Mouse (Mus musculus) mouse embryonic stem cell (cell line): ENCODE measurements around the gene Ccdc91.

ENCODE experiments used
- in situ Hi-C, 2 experiments: fragments of 300-500 bp; cut with MboI; formaldehyde crosslinking; loops; 1 replicate in 1 of 2; 3 replicates in 1 of 2; pipeline ENCODE4 v1.14.3; 2019 to 2020; ENCODE audit warnings: low sequenced_read_pairs in 2 of 2, low pct_unique_long_range_greater_than_20kb in 1 of 2, mixed read lengths in 1 of 2; ENCODE audit not compliant: unreplicated experiment in 1 of 2

Gene Ccdc91

DNA sequence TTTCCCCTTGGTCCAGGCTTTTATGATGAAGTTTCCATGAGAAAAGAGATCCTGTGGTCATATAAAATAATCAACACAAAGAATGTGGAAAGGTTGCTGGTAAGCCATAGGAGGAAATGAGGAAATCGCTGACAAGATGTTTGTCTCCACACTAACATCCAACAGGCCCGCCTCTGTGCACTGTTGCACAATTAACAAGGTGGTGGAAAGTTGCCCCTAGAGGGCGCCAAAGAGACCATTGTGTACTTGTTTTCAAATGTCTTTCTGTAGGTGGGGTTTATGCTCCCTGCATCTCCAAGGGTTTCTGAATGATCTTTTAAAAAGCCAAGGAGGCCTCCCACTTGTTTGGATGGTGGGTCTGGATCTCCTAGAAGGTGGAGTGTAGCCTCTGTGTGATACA is 188.7 kb downstream of the Ccdc91 start:
- in situ Hi-C loops: no loop called here

DNA sequence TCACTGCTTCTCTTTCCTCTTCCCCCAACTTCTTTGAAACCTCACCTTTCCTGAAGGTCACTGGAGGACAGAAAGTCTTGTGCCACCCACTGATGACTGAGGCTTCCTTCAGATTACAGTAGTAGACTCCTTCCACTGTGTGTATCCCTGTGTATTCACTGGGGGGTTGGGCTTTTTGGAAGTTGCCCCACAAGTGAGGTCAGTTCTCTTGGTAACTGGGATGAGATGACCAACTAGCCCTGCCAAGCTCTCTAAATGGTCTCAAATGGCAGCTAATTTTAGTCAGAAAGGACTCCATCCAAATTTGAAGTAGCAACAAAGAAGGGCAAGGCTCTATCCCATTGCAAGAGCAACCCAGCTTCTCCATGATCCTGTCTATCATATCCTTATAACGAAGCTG is 195.7 kb downstream of the Ccdc91 start:
- in situ Hi-C loops: no loop called here

DNA sequence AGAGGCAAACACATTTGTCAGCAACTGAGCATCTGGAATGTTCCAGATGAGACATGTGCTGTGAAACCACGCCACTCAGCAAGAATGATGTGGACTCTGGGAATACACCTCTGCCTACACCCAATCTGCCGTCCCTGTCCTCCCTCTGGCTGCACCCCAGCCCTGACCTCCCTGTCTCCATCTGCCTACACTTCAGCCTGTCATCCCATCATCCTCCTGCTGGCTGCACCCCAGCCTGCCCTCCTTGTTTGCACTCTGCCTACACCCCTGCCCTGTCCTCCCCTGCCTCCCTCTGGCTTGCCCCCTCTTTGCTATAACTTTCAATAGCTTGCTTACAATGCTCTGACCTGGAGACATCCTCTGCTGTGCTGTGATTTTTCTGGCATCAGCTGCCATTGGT is 196.9 kb downstream of the Ccdc91 start:
- in situ Hi-C loops: no loop called here

DNA sequence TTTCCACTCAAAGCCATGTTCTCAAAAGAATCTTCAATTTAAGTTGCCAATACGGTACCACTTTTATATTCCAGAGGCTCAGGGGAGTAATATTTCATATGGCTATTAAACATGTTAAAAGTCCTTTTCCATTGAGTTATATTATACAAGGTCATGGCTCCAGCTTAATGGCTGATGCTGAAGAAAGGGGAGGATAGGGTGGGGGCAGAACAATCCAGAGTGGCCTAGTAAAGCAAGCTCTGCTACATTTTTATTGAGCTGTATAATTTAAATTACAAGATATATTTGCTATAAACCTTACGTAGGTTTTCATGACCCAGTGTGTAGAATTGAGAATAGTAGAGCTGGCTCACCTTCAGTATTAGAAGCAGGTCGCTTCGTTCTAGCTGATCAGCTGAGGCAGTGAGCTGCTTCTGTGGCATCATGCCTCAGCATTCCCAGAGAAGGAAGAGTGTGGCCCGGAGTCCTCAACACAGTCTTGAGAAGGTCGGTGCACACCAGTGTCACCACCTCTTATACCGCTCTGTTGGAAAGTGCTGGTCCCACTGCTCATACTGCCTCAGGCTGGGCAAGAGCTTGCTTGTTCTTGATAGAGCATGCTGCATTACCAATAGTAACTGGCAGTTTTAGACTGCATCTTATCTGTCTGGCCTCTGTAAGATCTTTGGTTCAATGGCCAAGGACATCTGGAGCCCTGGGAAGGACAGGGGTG is 199.6 kb downstream of the Ccdc91 start:
- in situ Hi-C loops: no loop called here

DNA sequence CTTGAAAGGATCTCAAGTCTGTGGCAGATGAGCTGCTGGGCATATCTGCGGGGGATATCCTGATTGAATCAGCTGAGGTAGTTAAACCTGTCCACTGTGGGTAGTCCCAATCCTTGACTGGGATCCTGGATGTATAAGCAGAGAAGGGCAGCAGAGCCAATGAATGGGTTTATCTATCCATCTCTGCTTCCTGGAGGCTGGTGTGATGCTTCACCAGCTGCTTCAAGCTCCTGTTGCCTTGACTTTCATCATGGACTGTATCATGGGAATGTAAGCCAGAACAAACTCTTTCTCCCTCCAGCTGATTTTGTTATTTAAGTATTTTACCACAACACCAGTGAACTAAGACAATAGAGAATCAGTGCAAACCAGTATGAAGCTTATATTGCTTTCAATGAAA is 200.6 kb downstream of the Ccdc91 start:
- in situ Hi-C loops: no loop called here
